Mouse (Mus musculus): ENCODE results near the gene Arhgap23. TPM values are rescaled to one million over a fixed set of nuclear protein-coding genes. Genes with fewer than 3 reads are reported as not detected.

Arhgap23 gene
- polyA plus RNA-seq, 1 experiment from 2014 or later: 7.9 TPM

- H3K4me1 ChIP-seq (ENCODE audit: insufficient read depth): no peaks in the 10 kb centered on the region
Measured at GRCm38 (mm10) chr11:97471276-97471675, 55.9 kb downstream of the Arhgap23 start.

GRCm38 (mm10) chr11:97476334-97477095 lies 61.2 kb downstream of the Arhgap23 start:
- Histone ChIP-seq H3K4me2 (no peak overlapping the region), H3K9ac (no peak overlapping the region), H3K27ac (ENCODE audit: low read depth) (no peak overlapping the region), H3K4me3 (ENCODE audit: low read depth, low read length) (no peak overlapping the region), H3K4me1 (ENCODE audit: insufficient read depth) (no peaks in the 10 kb centered on the region), H3K36me3 (ENCODE audit: insufficient read depth) (peaks cover 94% of the 10 kb centered on the region), H3K9me3 (ENCODE audit: low read depth, low read length) (no peaks in the 10 kb centered on the region), H3K27me3 (ENCODE audit: insufficient read depth, low read length) (no peaks in the 10 kb centered on the region)
- DNase-seq (peak; percentile 91), ATAC-seq (ENCODE audit: insufficient read depth) (no peak)
- WGBS: 61% methylated on average over 8 of the region's 8 CpGs
- peak; percentile 81 for TF ChIP-seq CTCF (IDR thresholded peaks at IDR 0.05; ENCODE audit: low read depth)

More at GRCm38 (mm10) chr11:97471276-97471675, 55.9 kb downstream of the Arhgap23 start:
- Histone ChIP-seq H3K27ac (ENCODE audit: low read depth) (no peak overlapping the region), H3K27me3 (ENCODE audit: insufficient read depth, low read length) (no peaks in the 10 kb centered on the region), H3K9ac (no peak overlapping the region), H3K9me3 (ENCODE audit: low read depth, low read length) (no peaks in the 10 kb centered on the region), H3K4me2 (no peak overlapping the region), H3K36me3 (ENCODE audit: insufficient read depth) (peaks cover 95% of the 10 kb centered on the region), H3K4me3 (ENCODE audit: low read depth, low read length) (no peak overlapping the region)
- no peak for ATAC-seq (ENCODE audit: insufficient read depth)
- no peak for TF ChIP-seq CTCF (IDR thresholded peaks at IDR 0.05; ENCODE audit: low read depth)
- WGBS: 85% methylated on average over 6 of the region's 6 CpGs
- DNase-seq: no peak

- H3K36me3 ChIP-seq (ENCODE audit: insufficient read depth): peaks cover 94% of the 10 kb centered on the region
- no peak overlapping the region for H3K9ac ChIP-seq
- ATAC-seq (ENCODE audit: insufficient read depth) (no peak), DNase-seq (no peak)
- H3K4me2 ChIP-seq: no peak overlapping the region
- no peaks in the 10 kb centered on the region for H3K27me3 ChIP-seq (ENCODE audit: insufficient read depth, low read length)
- WGBS: 54% methylated on average over 7 of the region's 7 CpGs
- H3K9me3 ChIP-seq (ENCODE audit: low read depth, low read length): no peaks in the 10 kb centered on the region
- no peak overlapping the region for H3K4me3 ChIP-seq (ENCODE audit: low read depth, low read length)
- no peak for TF ChIP-seq CTCF (IDR thresholded peaks at IDR 0.05; ENCODE audit: low read depth)
- H3K27ac ChIP-seq (ENCODE audit: low read depth): no peak overlapping the region
- H3K4me1 ChIP-seq (ENCODE audit: insufficient read depth): no peaks in the 10 kb centered on the region
Measured at GRCm38 (mm10) chr11:97477431-97477830, 62.1 kb downstream of the Arhgap23 start.

GRCm38 (mm10) chr11:97478345-97478744 lies 63.0 kb downstream of the Arhgap23 start:
- 87% methylated on average over 6 of the region's 6 CpGs for WGBS

GRCm38 (mm10) chr11:97479085-97479484 lies 63.8 kb downstream of the Arhgap23 start:
- ATAC-seq (ENCODE audit: insufficient read depth) (no peak), DNase-seq (no peak)
- no peaks in the 10 kb centered on the region for H3K9me3 ChIP-seq (ENCODE audit: low read depth, low read length)
- no peak overlapping the region for H3K4me3 ChIP-seq (ENCODE audit: low read depth, low read length)
- WGBS: 87% methylated on average over 10 of the region's 10 CpGs
- H3K4me2 ChIP-seq: no peak overlapping the region
- no peak for TF ChIP-seq CTCF (IDR thresholded peaks at IDR 0.05; ENCODE audit: low read depth)
- H3K27ac ChIP-seq (ENCODE audit: low read depth): no peak overlapping the region
- H3K27me3 ChIP-seq (ENCODE audit: insufficient read depth, low read length): no peaks in the 10 kb centered on the region
- no peak overlapping the region for H3K9ac ChIP-seq
- H3K4me1 ChIP-seq (ENCODE audit: insufficient read depth): no peaks in the 10 kb centered on the region
- H3K36me3 ChIP-seq (ENCODE audit: insufficient read depth): peaks cover 88% of the 10 kb centered on the region

More at GRCm38 (mm10) chr11:97478345-97478744, 63.0 kb downstream of the Arhgap23 start:
- no peak for ATAC-seq (ENCODE audit: insufficient read depth)
- Histone ChIP-seq H3K9ac (no peak overlapping the region), H3K36me3 (ENCODE audit: insufficient read depth) (peaks cover 93% of the 10 kb centered on the region), H3K9me3 (ENCODE audit: low read depth, low read length) (no peaks in the 10 kb centered on the region), H3K27ac (ENCODE audit: low read depth) (no peak overlapping the region), H3K27me3 (ENCODE audit: insufficient read depth, low read length) (no peaks in the 10 kb centered on the region), H3K4me3 (ENCODE audit: low read depth, low read length) (no peak overlapping the region), H3K4me1 (ENCODE audit: insufficient read depth) (no peaks in the 10 kb centered on the region), H3K4me2 (no peak overlapping the region)
- no peak for DNase-seq
- TF ChIP-seq CTCF (IDR thresholded peaks at IDR 0.05; ENCODE audit: low read depth): no peak

- WGBS: 77% methylated on average over 8 of the region's 8 CpGs
- no peaks in the 10 kb centered on the region for H3K4me1 ChIP-seq (ENCODE audit: insufficient read depth)
Measured at GRCm38 (mm10) chr11:97479824-97480223, 64.5 kb downstream of the Arhgap23 start.

GRCm38 (mm10) chr11:97485661-97486060 lies 70.3 kb downstream of the Arhgap23 start:
- Histone ChIP-seq H3K36me3 (ENCODE audit: insufficient read depth) (peaks cover 74% of the 10 kb centered on the region), H3K9ac (no peak overlapping the region), H3K4me2 (no peak overlapping the region), H3K9me3 (ENCODE audit: low read depth, low read length) (no peaks in the 10 kb centered on the region), H3K4me3 (ENCODE audit: low read depth, low read length) (no peak overlapping the region), H3K4me1 (ENCODE audit: insufficient read depth) (no peaks in the 10 kb centered on the region), H3K27me3 (ENCODE audit: insufficient read depth, low read length) (no peaks in the 10 kb centered on the region), H3K27ac (ENCODE audit: low read depth) (no peak overlapping the region)
- 79% methylated on average over 8 of the region's 8 CpGs for WGBS
- ATAC-seq (ENCODE audit: insufficient read depth): no peak
- no peak for DNase-seq
- no peak for TF ChIP-seq CTCF (IDR thresholded peaks at IDR 0.05; ENCODE audit: low read depth)

More at GRCm38 (mm10) chr11:97479824-97480223, 64.5 kb downstream of the Arhgap23 start:
- H3K27me3 ChIP-seq (ENCODE audit: insufficient read depth, low read length): no peaks in the 10 kb centered on the region
- TF ChIP-seq CTCF (IDR thresholded peaks at IDR 0.05; ENCODE audit: low read depth): no peak
- no peak overlapping the region for H3K4me2 ChIP-seq
- H3K27ac ChIP-seq (ENCODE audit: low read depth): no peak overlapping the region
- H3K4me3 ChIP-seq (ENCODE audit: low read depth, low read length): no peak overlapping the region
- no peak for DNase-seq
- no peak for ATAC-seq (ENCODE audit: insufficient read depth)
- no peaks in the 10 kb centered on the region for H3K9me3 ChIP-seq (ENCODE audit: low read depth, low read length)
- H3K9ac ChIP-seq: no peak overlapping the region
- peaks cover 90% of the 10 kb centered on the region for H3K36me3 ChIP-seq (ENCODE audit: insufficient read depth)

All from lung, embryonic 14.5 days (tissue).